Mouse (Mus musculus) CH12.LX (cell line): ENCODE results near the gene Timeless. TPM values are rescaled to one million over a fixed set of nuclear protein-coding genes. Genes with fewer than 3 reads are reported as not detected.

Source experiments
- DNase-seq: peaks from one replicate; pipeline ENCODE4 v3.0.0-alpha.2; 2013; ENCODE audit errors: extremely low read depth
- H3K27ac ChIP-seq: 2 replicates; pipeline ENCODE4 v1.5.1; 2012; ENCODE audit warnings: low read depth, mild to moderate bottlenecking, control low read depth, moderate library complexity; ENCODE audit not compliant: insufficient read depth
- H3K27me3 ChIP-seq: replicated peaks from 2 replicates; pipeline ENCODE3; 2012; ENCODE audit warnings: inconsistent platforms
- H3K36me3 ChIP-seq, 2 experiments: replicated peaks in 1 of 2; 2 replicates each; pipeline versions ENCODE3 to v1.6.1; 2012; ENCODE audit warnings: inconsistent platforms in 1 of 2, low read length in 1 of 2, mild to moderate bottlenecking in 1 of 2, mixed read lengths in 1 of 2, moderate library complexity in 1 of 2; ENCODE audit not compliant: control insufficient read depth in 1 of 2, insufficient read depth in 1 of 2
- H3K4me1 ChIP-seq, 2 experiments: 2 replicates each; pipeline ENCODE4 v1.6.1; 2012; ENCODE audit warnings: inconsistent platforms in 1 of 2, moderate library complexity in 1 of 2; ENCODE audit not compliant: insufficient read depth in 2 of 2, control insufficient read depth in 1 of 2
- H3K4me2 ChIP-seq: 2 replicates; pipeline ENCODE4 v1.6.1; 2012; ENCODE audit warnings: low read depth, mild to moderate bottlenecking, control low read depth; ENCODE audit not compliant: poor library complexity, insufficient read depth, severe bottlenecking
- H3K4me3 ChIP-seq, 3 experiments: fragments of 150-350 bp in 1 of 3; sonication (generic) in 1 of 3; replicated peaks in 1 of 3; 2 replicates each; pipeline versions ENCODE3 to v1.5.1; 2011 to 2012; ENCODE audit warnings: low read depth in 2 of 3, low read length in 2 of 3, mild to moderate bottlenecking in 2 of 3, moderate library complexity in 2 of 3, control low read depth in 1 of 3, improper control_type of control experiment in 1 of 3, inconsistent platforms in 1 of 3, mixed read lengths in 1 of 3; ENCODE audit not compliant: poor library complexity in 1 of 3
- H3K79me2 ChIP-seq: replicated peaks from 2 replicates; pipeline ENCODE4 v1.6.1; 2012; ENCODE audit warnings: mild to moderate bottlenecking, moderate library complexity; ENCODE audit not compliant: control insufficient read depth, poor library complexity, insufficient read depth, severe bottlenecking; ENCODE audit errors: extremely low read depth
- H3K9ac ChIP-seq: 2 replicates; pipeline ENCODE4 v1.6.1; 2012; ENCODE audit warnings: low read depth, mild to moderate bottlenecking, control low read depth, moderate library complexity; ENCODE audit not compliant: insufficient read depth
- H3K9me3 ChIP-seq: replicated peaks from 2 replicates; pipeline ENCODE3; 2012; ENCODE audit warnings: low read length, inconsistent platforms, mixed read lengths
- CTCF ChIP-seq, 2 experiments: IDR thresholded peaks in 1 of 2; conservative IDR thresholded peaks in 1 of 2; 2 replicates each; pipeline ENCODE4 v1.5.1; 2011 to 2012; ENCODE audit warnings: low read depth in 2 of 2, low read length in 2 of 2, improper control_type of control experiment in 1 of 2, inconsistent platforms in 1 of 2, mild to moderate bottlenecking in 1 of 2, moderate library complexity in 1 of 2
- E2F4 ChIP-seq: IDR thresholded peaks from 2 replicates; pipeline ENCODE4 v1.6.1; 2011; ENCODE audit warnings: low read depth, low read length, improper control_type of control experiment; ENCODE audit not compliant: insufficient replicate concordance
- ELF1 ChIP-seq: IDR thresholded peaks from 2 replicates; pipeline ENCODE4 v1.6.1; 2014; ENCODE audit warnings: low read depth, mild to moderate bottlenecking, inconsistent platforms, low read length, improper control_type of control experiment
- GABPA ChIP-seq: IDR thresholded peaks from 2 replicates; pipeline ENCODE4 v1.6.1; 2012; ENCODE audit warnings: low read depth, low read length, improper control_type of control experiment, inconsistent platforms; ENCODE audit not compliant: insufficient replicate concordance
- HCFC1 ChIP-seq: IDR thresholded peaks from 2 replicates; pipeline ENCODE4 v1.6.1; 2012; ENCODE audit warnings: low read depth, mild to moderate bottlenecking, inconsistent platforms, low read length, improper control_type of control experiment
- IRF4 ChIP-seq: IDR thresholded peaks from 2 replicates; pipeline ENCODE4 v1.6.1; 2014; ENCODE audit warnings: low read depth, mild to moderate bottlenecking, inconsistent platforms, low read length, improper control_type of control experiment
- JUN ChIP-seq: IDR thresholded peaks from 2 replicates; pipeline ENCODE4 v1.6.1; 2011; ENCODE audit warnings: low read depth, mild to moderate bottlenecking, low read length, improper control_type of control experiment, moderate library complexity; ENCODE audit not compliant: insufficient read depth
- JUND ChIP-seq: conservative IDR thresholded peaks from 2 replicates; pipeline ENCODE4 v1.6.1; 2011; ENCODE audit warnings: low read depth, low read length, improper control_type of control experiment
- KAT2A ChIP-seq: IDR thresholded peaks from 2 replicates; pipeline ENCODE4 v1.6.1; 2012; ENCODE audit warnings: low read length, improper control_type of control experiment, inconsistent platforms; ENCODE audit not compliant: insufficient replicate concordance
- MEF2A ChIP-seq: IDR thresholded peaks from 2 replicates; pipeline ENCODE4 v1.6.1; 2014; ENCODE audit warnings: low read depth, mild to moderate bottlenecking, inconsistent platforms, low read length, improper control_type of control experiment, borderline replicate concordance
- MXI1 ChIP-seq: IDR thresholded peaks from 2 replicates; pipeline ENCODE4 v1.6.1; 2011; ENCODE audit warnings: mild to moderate bottlenecking, low read depth, low read length, improper control_type of control experiment
- PAX5 ChIP-seq: IDR thresholded peaks from 2 replicates; pipeline ENCODE4 v1.6.1; 2012; ENCODE audit warnings: low read length, inconsistent platforms, mixed read lengths
- POLR2A ChIP-seq: IDR thresholded peaks from 2 replicates; pipeline ENCODE4 v1.6.1; 2011; ENCODE audit warnings: low read depth, mild to moderate bottlenecking, improper control_type of control experiment, low read length
- RAD21 ChIP-seq: IDR thresholded peaks from 2 replicates; pipeline ENCODE4 v1.6.1; 2011; ENCODE audit warnings: low read depth, mild to moderate bottlenecking, low read length, improper control_type of control experiment, moderate library complexity
- RCOR1 ChIP-seq: conservative IDR thresholded peaks from 2 replicates; pipeline ENCODE4 v1.6.1; 2012; ENCODE audit warnings: low read depth, mild to moderate bottlenecking, inconsistent platforms, low read length, improper control_type of control experiment
- SIN3A ChIP-seq: IDR thresholded peaks from 2 replicates; pipeline ENCODE4 v1.6.1; 2012; ENCODE audit warnings: low read length, improper control_type of control experiment, inconsistent platforms
- TBP ChIP-seq: conservative IDR thresholded peaks from 2 replicates; pipeline ENCODE4 v1.6.1; 2011; ENCODE audit warnings: low read depth, low read length, improper control_type of control experiment
- TCF12 ChIP-seq: IDR thresholded peaks from 2 replicates; pipeline ENCODE4 v1.6.1; 2014; ENCODE audit warnings: low read depth, mild to moderate bottlenecking, inconsistent platforms, low read length, improper control_type of control experiment
- USF1 ChIP-seq: IDR thresholded peaks from 2 replicates; pipeline ENCODE4 v1.6.1; 2014; ENCODE audit warnings: low read depth, mild to moderate bottlenecking, inconsistent platforms, low read length, improper control_type of control experiment
- ZC3H11A ChIP-seq: IDR thresholded peaks from 2 replicates; pipeline ENCODE4 v1.6.1; 2012; ENCODE audit warnings: low read depth, mild to moderate bottlenecking, inconsistent platforms, low read length, improper control_type of control experiment
- ZMIZ1 ChIP-seq: IDR thresholded peaks from 2 replicates; pipeline ENCODE4 v1.6.1; 2012; ENCODE audit warnings: low read depth, mild to moderate bottlenecking, inconsistent platforms, low read length, improper control_type of control experiment
- ZNF384 ChIP-seq: IDR thresholded peaks from 2 replicates; pipeline ENCODE4 v1.6.1; 2012; ENCODE audit warnings: low read depth, low read length, improper control_type of control experiment, inconsistent platforms
- dilution Hi-C: fragments of 300-500 bp; cut with MboI; formaldehyde crosslinking; loops from 2 replicates; pipeline ENCODE4 v1.14.3; 2020; ENCODE audit warnings: low sequenced_read_pairs; ENCODE audit not compliant: extremely low pct_unique_long_range_greater_than_20kb, extremely low pct_ligation_motif_present
- in situ Hi-C: fragments of 300-500 bp; cut with MboI; formaldehyde crosslinking; loops from 3 replicates; pipeline ENCODE4 v1.14.3; 2019; ENCODE audit warnings: low sequenced_read_pairs, low pct_ligation_motif_present, low pct_unique_long_range_greater_than_20kb, mixed read lengths
- polyA plus RNA-seq: library from polyadenylated mRNA; unstranded; fragments of >175 nt; gene quantifications from 2 replicates; pipeline ENCODE4 v1.2.1, GENCODE M21; 2012; ENCODE audit warnings: low read depth; ENCODE audit not compliant: insufficient read length
- total RNA-seq, 2 experiments: library from RNA; depleted of rRNA; stranded (reverse); fragments of 300-350 nt in 1 of 2; fragments of >200 nt in 1 of 2; gene quantifications; 2 replicates each; pipeline ENCODE4 v1.2.3; 2012 to 2014

Gene Timeless
- total and polyA plus RNA-seq, 3 experiments = 31.7 to 65.9 (median 47.2) TPM

DNA sequence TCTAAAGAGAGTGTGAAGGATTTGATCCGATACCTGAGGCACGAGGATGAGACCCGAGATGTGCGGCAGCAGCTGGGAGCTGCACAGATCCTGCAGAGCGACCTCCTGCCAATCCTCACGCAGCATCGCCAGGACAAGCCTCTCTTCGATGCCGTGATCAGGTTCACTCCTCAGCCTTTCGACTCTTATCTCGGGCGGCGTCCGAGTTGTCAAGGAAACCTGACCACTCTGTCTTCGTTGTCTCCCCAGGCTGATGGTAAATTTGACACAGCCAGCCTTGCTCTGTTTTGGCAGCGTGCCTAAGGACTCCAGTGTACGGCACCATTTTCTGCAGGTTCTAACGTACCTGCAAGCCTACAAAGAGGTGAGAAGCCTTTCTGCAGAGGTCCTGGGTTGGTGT lies 8.3 kb downstream of the Timeless start:
- Histone ChIP-seq H3K9me3 (no peaks in the 10 kb centered on the region), H3K79me2 (no peaks in the 10 kb centered on the region; the same call in none of the 2 replicates), H3K9ac (no peak overlapping the region), H3K36me3 (peaks cover 43 to 81% of the 10 kb centered on the region in 2 experiments), H3K4me2 (no peak overlapping the region), H3K27me3 (no peaks in the 10 kb centered on the region), H3K27ac (no peak overlapping the region), H3K4me1 (peaks cover 0 to 8% of the 10 kb centered on the region in 2 experiments; a peak in 1 of 4 replicates), H3K4me3 (no peak overlapping the region)
- dilution Hi-C loops (no loop called here), in situ Hi-C loops (no loop called here)
- TF ChIP-seq RAD21 (no peak), E2F4 (no peak), ELF1 (no peak), JUN (no peak), JUND (no peak), IRF4 (no peak), POLR2A (no peak), CTCF (conservative IDR thresholded peaks at IDR 0.05 in 1 of 2, IDR thresholded peaks at IDR 0.05 in 1 of 2; ENCODE audit: low read depth in 2 of 2, low read length in 2 of 2) (no peak), ZNF384 (no peak), TCF12 (no peak), KAT2A (no peak), SIN3A (no peak), TBP (no peak)
- no peak for DNase-seq

DNA sequence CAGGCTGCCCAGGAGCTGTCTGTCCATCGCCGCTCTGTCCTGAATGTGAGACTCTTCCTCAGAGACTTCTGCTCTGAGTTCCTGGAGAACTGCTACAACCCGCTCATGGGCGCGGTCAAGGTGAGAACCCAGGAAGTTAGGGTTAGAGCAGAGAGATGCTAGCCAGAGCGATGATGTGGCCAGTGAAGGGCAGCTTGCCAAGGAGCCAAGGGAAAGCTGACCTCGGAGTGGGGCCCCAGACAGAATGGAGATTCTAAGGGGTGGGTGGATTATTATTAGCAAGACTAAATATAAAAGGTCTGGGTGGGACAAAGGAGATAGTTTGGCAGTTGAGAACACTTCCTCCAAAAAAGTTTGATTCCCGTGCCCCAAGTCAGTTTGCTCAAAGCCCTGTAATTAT lies 11.4 kb downstream of the Timeless start:
- DNase-seq = no peak
- TF ChIP-seq USF1 = no peak
- no peak for TF ChIP-seq JUN
- no peak for TF ChIP-seq HCFC1
- TF ChIP-seq RCOR1 = no peak
- TF ChIP-seq GABPA = no peak
- TF ChIP-seq ELF1 = no peak
- no peak for TF ChIP-seq ZC3H11A
- TF ChIP-seq MXI1 = no peak
- no peak for TF ChIP-seq MEF2A
- no peak for TF ChIP-seq IRF4
- TF ChIP-seq ZMIZ1 = no peak
- no peak for TF ChIP-seq PAX5
- Histone ChIP-seq H3K36me3 (peaks cover 71 to 92% of the 10 kb centered on the region in 2 experiments), H3K27me3 (no peaks in the 10 kb centered on the region), H3K9me3 (no peaks in the 10 kb centered on the region), H3K4me2 (no peak overlapping the region), H3K9ac (no peak overlapping the region), H3K4me1 (no peaks in the 10 kb centered on the region), H3K4me3 (no peak overlapping the region), H3K79me2 (no peaks in the 10 kb centered on the region), H3K27ac (no peak overlapping the region)
- dilution Hi-C loops (no loop called here), in situ Hi-C loops (no loop called here)
